Mouse (Mus musculus): ENCODE results near the gene Klk7.

Klk7 gene

DNA sequence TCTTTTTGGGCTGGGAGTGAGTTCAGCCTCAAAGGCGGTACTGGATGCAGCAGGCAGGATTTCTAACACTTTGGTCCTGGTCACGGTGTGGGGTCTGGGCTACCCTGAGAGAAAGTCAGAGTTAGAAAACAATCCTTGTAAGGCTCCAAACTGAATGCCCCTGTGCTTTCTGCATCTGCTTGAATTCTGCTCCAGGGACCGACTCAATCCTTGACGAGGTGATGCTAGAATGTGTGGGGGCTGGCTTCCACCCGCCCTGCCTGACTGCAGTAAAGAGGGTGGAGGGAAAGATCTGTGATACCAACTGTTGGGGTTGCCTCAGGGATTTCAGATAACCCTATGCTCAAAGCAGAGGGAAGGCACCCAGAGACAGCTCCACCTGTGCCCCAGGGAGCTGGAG, at the start of gene Klk7:
TSS of gene Klk7 (plus strand) at position 301 of the 400 bp plus-strand sequence.
- DNase-seq = no peak

DNA sequence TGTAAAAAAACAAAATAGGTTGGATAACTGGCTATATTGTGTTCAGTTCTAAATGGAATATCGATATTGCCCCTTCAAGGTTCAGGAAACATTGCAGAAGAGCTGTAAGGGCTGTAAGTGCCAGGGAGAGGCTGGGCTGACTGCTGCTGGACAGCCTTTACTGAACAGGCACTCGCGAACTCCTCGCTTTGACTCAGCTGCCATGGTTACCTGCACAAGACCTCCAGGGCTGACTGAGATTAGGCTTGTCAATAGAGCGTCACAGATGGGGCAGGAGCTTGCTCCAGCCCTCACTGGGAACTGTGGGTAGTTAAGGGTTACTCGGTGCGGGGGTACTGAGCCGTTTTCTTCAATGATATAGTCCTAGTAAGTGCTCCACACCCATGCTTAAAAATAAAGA, 44.6 kb upstream of the Klk7 start:
- no peak for DNase-seq

GRCm38 (mm10) chr7:43768597-43768996, 42.5 kb upstream of the Klk7 start, which contains the start of gene Klk12:
Gene Klk12, plus strand, starts transcription at chr7:43768897.
- DNase-seq = no peak

DNA sequence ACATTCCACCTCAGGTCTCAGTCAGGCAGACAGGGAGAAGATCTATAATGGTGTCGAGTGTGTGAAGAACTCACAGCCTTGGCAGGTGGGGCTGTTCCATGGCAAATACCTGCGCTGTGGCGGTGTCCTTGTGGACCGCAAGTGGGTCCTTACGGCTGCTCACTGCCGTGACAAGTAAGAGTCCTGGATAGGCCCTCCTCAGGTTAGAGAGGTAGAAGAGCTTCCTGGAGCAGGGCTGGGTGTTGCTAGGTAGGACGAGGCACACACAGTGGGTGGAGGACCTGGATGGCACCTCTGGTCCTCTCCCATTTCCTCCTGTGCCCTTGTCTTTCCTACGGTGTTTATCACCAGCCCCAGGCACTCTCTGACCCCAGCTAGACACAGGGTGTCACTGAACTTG, 41.5 kb upstream of the Klk7 start:
- no peak for DNase-seq

DNA sequence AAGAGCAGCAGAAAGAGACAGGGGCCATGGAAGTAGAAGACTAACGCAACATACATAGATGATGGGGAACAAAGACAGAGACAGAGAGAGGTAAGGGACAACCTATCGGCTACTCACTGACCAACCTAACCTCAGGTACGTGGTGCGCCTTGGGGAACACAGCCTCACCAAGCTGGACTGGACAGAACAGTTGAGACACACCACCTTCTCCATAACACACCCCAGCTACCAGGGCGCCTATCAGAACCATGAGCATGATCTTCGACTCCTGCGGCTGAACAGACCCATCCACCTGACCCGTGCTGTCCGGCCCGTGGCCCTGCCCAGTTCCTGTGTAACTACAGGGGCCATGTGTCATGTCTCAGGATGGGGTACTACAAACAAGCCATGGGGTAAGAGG, 40.4 kb upstream of the Klk7 start:
- no peak for DNase-seq

GRCm38 (mm10) chr7:43771916-43772315, 39.2 kb upstream of the Klk7 start:
- DNase-seq = no peak

GRCm38 (mm10) chr7:43772901-43773300, 38.2 kb upstream of the Klk7 start:
- no peak for DNase-seq

DNA sequence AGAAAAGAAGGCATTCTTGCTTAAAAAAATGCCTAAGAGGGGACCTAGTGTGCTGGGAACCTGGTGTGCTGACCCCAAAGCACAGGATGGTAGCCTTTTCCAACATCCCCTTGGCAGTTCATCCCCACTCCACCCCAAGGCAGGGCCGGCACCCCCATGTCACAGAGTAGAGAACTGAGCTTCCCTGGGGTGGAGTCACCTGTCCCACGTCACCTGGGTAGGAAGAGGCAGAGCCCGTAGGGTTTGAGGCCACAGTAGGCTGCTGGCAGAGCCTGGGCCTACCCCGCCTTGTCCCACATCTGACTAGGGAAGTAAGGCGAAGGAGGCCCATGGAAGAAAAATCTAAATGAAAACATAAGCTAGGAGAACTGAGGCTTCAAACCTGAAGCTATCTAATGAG, 36.7 kb upstream of the Klk7 start, which contains the start of gene Klk11:
TSS of gene Klk11 (plus strand) at position 241 of the 400 bp plus-strand sequence.
- DNase-seq = no peak

DNA sequence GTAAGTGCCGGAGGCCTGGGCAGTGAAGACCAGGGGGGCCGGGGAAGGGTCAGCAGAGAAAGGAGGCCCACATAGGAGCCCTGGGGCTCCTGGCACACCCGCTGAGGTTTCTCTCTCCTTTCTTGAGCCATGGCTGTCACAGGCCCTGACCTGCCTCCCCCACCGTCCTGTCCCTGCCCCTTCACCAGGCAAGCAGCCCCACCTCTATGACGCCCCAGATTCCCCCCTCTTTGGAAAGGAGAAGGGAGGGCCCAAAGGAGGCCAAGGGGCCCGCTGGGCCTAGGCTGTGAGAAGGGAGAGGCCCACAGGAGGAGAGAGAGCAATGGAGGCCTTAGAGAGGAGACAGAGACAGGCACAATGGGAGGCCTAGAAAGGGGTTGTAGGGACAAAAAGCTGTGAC, 36.3 kb upstream of the Klk7 start:
- no peak for DNase-seq

DNA sequence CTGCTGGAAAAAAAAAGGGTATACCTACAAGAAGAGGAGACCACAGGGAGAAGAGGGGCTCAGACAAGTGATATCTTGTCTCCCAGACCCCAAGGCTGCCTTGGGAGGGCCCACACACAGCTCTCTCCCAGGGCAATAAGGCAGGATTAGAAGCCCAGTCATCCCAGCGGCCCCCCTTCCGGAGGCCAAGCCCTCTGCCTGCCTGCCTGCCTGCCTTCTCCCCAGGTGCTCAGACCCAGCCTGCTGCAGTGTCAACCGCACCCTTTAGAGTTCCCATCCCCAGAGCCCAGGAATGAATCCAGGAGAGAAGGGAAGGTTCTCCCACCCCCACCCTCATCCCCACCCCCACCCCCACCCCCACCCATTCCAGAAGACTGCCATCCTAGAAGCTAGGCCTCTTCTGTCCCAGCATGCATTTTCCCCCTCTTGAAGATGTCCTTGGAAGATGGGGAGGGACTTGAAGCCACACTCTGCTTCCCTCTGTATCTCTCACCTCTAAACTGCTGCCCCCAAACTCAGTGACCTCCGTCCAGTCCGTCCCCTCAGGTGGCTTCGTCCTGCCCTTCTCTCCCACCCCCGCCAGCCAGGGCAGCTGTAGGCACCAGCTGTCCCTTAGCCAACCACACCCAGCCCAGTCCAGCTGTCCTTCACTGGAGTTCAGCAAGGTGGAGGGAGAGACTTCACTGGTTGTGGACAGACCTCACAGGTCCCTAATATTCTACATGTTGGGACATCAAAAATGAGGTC, 35.6 kb upstream of the Klk7 start:
- no peak for DNase-seq

GRCm38 (mm10) chr7:43776506-43776905, 34.6 kb upstream of the Klk7 start:
- no peak for DNase-seq

DNA sequence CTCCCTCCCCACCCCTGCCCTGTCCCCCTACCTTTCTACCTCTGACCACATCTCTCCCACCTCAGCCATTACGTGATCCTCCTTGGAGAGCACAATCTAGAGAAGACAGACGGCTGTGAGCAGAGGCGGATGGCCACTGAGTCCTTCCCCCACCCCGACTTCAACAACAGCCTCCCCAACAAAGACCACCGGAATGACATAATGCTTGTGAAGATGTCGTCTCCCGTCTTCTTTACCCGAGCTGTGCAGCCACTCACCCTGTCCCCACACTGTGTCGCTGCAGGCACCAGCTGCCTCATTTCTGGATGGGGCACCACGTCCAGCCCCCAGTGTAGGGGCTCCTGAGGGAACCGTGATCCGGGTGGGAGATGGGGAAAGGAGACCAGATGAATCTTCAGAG, 33.7 kb upstream of the Klk7 start:
- no peak for DNase-seq

DNA sequence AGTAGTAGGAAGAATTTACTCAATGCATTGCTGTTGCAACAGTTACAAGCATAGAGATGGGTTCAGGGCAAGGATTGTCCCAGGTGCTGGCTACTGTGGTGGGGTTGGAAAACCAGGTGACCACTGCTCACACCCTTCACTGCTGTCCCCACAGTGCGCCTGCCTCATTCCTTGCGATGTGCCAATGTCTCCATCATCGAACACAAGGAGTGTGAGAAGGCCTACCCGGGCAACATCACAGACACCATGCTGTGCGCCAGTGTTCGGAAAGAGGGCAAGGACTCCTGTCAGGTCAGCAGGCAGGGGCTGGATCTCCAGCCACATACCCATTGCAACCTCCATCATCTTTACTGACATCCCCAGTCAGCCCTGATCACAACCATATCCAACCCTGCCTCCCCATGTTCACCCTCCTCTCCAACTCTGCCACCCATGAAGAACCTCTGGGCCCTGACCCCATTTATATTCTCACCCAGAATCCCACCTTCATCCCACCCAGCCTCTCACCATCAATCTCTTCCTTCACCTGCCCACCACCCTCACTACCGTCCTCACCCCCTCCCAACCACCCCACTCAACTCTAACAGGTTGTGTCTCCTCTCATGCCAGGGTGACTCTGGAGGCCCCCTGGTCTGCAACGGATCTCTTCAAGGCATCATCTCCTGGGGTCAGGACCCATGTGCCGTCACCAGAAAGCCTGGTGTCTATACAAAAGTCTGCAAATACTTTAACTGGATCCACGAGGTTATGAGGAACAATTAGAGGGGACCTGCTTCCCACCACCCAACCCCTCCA, 32.7 kb upstream of the Klk7 start:
- no peak for DNase-seq

DNA sequence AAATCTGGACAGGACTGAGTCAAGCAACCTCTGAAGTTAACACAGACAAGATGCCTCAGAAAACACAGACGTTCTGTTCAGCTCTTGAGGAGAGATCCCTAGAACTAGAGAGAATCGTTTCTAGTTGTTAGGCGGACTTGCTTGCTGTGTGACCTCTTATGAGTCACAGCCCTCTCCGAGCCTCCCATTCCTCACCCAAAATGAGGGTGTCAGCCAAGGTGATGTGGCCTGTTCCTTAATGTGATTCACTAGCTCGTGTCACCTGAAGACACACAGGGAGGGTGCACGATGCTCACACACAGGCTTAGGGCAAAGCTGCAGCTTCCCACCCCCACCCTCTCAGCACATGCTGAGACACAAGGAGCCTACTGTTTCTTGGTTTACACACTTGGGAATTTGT, 30.9 kb upstream of the Klk7 start:
- no peak for DNase-seq

- DNase-seq = no peak
Measured at GRCm38 (mm10) chr7:43780746-43781145, 30.3 kb upstream of the Klk7 start, which contains the start of gene Klk10. Gene Klk10, plus strand, starts transcription at chr7:43781035.

- DNase-seq = no peak
Measured at GRCm38 (mm10) chr7:43781541-43781940, 29.6 kb upstream of the Klk7 start.

DNA sequence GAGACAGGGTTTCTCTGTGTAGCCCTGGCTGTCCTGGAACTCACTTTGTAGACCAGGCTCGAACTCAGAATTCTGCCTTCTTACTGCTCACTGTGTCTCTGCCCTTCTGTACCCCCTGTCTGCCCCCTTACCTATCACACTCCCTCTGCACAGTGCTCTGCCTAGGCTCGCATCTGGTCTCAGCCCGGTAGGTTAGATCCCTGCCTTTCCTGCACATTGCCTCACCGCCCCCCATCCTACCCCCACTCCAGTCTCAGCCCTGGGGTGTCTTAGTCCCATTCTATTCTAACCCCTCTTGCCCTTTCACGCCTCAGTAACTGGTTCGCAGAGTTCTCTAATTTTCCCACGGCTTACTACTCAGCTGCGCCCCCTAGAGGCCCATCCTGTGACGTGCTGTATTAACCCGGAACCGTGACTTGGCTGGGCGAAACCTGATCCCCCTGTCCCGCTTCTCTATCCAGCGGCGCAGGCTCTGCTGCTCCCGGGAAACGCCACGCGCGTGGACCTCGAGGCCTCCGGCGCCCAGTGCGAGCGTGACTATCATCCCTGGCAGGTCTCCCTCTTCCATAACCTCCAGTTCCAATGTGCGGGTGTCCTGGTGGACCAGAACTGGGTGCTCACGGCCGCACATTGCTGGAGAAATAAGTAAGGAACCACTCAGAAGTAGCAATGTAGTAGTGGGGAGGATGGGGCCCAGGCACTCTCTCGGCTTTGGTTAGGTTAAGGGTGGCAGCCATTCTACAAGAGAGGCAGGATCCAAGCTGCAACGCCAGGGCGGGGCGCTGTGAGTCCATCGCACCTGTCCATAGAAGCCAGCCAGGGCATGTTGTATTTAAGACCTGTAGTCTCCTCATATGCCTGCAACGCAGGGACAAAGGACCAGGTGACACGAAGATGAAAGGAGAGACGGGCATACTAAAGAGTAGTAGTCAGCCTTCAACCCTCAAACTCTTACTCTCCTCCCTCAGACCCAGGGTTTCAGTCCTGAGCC, 28.5 kb upstream of the Klk7 start:
- peak; percentile 47 to 65 for DNase-seq

DNA sequence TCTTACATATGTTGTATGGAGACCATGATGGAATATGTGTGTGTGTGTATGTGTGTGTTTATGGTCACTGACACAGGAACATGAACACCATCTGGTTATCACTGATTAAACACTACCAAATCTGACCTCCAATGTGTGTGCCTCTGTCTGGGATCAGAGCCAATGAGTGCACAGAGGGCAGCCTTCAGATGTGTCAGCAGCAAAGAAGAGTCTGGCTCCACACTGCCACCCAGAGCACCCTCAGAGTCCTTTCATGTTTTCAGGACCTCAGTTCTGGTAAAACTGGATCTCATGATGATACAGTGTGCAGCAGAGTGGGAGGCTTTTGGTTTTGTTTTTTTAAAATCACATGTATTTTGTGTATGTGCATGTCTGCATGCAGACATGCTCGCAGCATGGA, 25.8 kb upstream of the Klk7 start:
- DNase-seq = no peak

GRCm38 (mm10) chr7:43788096-43788495, 23.0 kb upstream of the Klk7 start:
- no peak for DNase-seq

- DNase-seq = no peak
Measured at GRCm38 (mm10) chr7:43789295-43789694, 21.8 kb upstream of the Klk7 start.

GRCm38 (mm10) chr7:43791591-43791990, 19.5 kb upstream of the Klk7 start, which contains the start of gene Klk9:
Gene Klk9, plus strand, starts transcription at chr7:43791891.
- no peak for DNase-seq

- no peak for DNase-seq
Measured at GRCm38 (mm10) chr7:43796355-43796754, 14.7 kb upstream of the Klk7 start.

GRCm38 (mm10) chr7:43797333-43797769, 13.7 kb upstream of the Klk7 start, which contains the start of gene Klk8:
Gene Klk8, plus strand, starts transcription at chr7:43797577.
- peak; percentile 51 to 60 for DNase-seq

Data from thymus, postnatal 36 days (tissue).